Mouse (Mus musculus): ENCODE measurements at regions not wholly inside any gene's neighbourhood (a gene's known extent, or its start where the extent isn't known, plus 50 kb on each side); places are given as distances from the start of the nearest gene placed in this dataset.

GRCm38 (mm10) chr10:70766869-70767268 is 111.1 kb upstream of the Phyhipl start:
- TF ChIP-seq POLR2A (IDR thresholded peaks at IDR 0.05; ENCODE audit: insufficient read length, low read depth), result no peak
- no peak for TF ChIP-seq E2F4 (IDR thresholded peaks at IDR 0.05; ENCODE audit: insufficient read depth)
- TF ChIP-seq MAX (IDR thresholded peaks at IDR 0.05; ENCODE audit: low read depth), result no peak
- TF ChIP-seq USF1 (IDR thresholded peaks at IDR 0.05; ENCODE audit: low read depth), result no peak
- no peak for TF ChIP-seq MYOG (IDR thresholded peaks at IDR 0.05; ENCODE audit: control insufficient read depth in 1 of 3, insufficient read depth in 1 of 3, insufficient read length in 2 of 3, low read depth in 2 of 3)
- TF ChIP-seq TCF12 (IDR thresholded peaks at IDR 0.05; ENCODE audit: insufficient read depth, poor library complexity, severe bottlenecking), result no peak
- TF ChIP-seq CEBPB (IDR thresholded peaks at IDR 0.05; ENCODE audit: insufficient read depth, poor library complexity, severe bottlenecking), result no peak
- TF ChIP-seq TCF3 (IDR thresholded peaks at IDR 0.05; ENCODE audit: insufficient read length, low read depth), result no peak
- no peak for TF ChIP-seq REST (IDR thresholded peaks at IDR 0.05; ENCODE audit: insufficient read depth, insufficient read length)
- TF ChIP-seq MYOD1 (IDR thresholded peaks at IDR 0.05; ENCODE audit: control insufficient read depth in 1 of 3, insufficient read length in 2 of 3, low read depth in 2 of 3), result no peak
